Mouse (Mus musculus): Measurements from ENCODE around the gene Mylpf.

Mylpf gene

DNA sequence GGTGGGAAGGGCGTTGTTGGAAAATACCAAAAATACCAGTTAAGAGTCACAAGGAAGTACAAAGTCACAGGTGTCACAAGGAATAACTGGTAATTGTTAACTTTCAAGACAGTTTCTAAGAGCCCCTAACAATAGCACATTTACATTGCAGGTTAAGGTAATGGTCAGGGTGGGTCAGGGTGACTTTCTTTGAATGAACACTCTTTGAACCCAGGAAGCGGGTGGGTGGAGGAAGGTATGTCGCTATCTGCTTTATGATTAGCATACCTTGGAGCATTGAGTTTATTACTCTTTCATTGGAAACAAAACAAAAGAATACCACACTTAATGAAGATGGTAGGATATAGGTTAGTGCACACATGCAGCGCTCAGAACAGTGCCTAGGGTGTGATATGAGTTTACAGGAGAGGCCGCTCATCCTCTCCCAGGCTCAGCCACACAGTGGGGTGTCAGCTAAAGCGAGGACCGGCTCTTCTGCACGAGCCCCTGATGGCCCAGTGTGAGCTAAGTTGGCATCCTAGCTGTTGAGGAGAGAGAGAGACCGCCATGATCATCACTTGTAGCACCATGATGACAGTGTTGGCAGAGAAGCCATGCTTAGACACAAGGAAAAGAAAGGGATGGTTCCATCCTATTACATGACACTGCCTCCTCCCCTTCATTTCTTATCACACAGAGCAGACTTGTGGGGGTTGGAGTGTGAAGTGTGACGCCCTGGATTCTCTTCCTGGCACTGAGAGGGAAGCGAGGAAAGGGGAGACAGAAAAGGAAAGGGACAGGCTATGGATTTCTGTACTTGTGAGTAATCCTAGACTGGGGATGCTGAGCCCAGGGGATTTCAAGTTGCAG is 16.7 kb downstream of the Mylpf start:
- 74% methylated on average over 11 of the region's 11 CpGs for WGBS

DNA sequence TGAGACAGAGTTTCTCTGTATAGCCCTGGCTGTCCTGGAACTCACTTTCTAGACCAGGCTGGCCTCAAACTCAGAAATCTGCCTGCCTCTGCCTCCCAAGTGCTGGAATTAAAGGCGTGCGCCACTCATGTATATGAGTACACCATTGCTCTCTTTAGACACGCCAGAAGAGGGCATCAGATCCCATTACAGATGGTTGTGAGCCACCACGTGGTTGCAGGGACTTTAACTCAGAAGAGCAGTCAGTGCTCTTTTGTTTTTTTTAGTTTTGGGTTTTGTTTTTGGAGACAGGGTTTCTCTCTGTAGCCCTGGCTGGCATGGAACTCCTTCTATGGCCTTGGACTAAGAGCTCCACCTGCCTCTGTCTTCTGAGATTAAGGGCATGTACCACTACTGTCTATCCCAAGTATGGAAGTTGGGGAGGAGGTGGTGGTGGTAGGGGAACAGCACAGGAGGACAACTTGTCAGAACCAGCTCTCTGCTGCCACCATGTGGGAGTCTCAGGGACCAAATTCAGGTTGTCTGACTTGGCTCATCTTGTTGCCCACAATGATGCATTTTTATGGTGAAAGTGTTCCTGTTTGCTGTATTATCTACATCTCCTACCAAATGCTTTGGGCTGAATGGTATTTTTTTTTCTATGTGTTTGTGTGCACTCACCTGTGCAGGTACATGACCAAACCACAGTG is 20.1 kb downstream of the Mylpf start:
- WGBS, result 54% methylated on average over 4 of the region's 4 CpGs

- WGBS, result 33% methylated on average over 3 of the region's 3 CpGs
Measured at GRCm38 (mm10) chr7:127231376-127231775, 22.7 kb downstream of the Mylpf start.

- 4% methylated on average over 20 of the region's 20 CpGs for WGBS
Measured at GRCm38 (mm10) chr7:127231826-127232621, 23.3 kb downstream of the Mylpf start.

DNA sequence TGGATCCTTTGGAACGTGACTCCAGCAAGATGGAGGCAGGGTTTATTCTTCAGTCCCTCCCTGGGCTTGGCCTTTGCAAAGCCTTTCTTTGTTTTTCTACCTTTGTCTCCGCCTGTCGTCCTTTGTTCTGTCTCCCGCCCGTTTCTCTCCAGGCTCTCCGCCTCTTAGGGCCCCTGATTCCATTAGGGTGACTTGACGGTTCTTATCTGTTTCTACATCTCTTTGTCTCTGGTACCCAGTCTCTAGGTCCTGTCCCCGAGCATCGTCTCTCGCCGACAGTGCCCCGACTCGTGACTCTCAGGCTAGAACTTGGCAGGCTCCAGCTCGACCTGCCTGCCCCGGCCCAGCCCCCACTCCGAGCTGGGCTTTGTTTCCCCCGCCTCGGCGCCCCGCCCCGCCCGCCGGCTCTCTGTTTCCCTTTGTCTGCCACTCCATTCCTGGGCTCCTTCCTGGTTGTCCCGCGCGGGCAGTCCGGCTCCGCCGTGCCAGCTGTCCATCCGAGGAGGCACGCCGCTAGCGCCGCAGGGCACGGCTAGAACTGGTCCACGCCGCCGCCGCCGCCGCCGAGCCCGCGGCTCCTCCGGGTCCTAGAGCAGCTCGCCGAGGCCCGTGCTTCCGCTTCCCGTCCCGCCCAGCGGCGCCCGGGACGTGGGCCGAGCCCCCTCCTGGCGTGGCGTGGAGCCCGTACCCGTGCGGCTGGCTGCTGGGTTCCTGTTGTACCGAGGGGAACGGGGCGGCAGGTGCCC is 24.1 kb downstream of the Mylpf start, which contains the start of the genes Zfp553 and Sept1:
Zfp553 (plus strand) TSS at position 440 of the 746 bp plus-strand sequence.
Sept1 (minus strand) TSS at position 509 of the 746 bp plus-strand sequence.
- under 1% methylated on average over 64 of the region's 64 CpGs for WGBS

DNA sequence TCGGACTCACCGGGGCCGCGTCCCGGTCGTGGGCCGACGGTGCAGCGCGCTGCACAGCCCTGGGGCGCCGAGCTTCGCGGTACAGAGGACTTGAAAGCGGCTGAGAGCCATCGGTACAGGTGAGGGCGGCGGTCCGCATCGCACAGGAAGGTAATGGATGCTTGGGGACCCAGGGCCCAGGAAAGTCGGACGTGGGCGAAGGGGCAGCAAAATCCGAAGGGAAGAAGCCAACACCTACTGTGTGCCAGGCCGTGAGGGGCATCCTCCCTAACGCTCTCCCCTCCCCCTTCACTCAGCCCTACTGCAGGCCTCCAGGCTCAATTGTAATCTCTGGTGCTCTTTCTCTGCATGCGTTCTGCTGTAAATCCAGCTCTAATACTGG is 24.7 kb downstream of the Mylpf start:
- WGBS, result under 1% methylated on average over 27 of the region's 27 CpGs

- WGBS, result 3% methylated on average over 9 of the region's 9 CpGs
Measured at GRCm38 (mm10) chr7:127233765-127234164, 25.1 kb downstream of the Mylpf start.

DNA sequence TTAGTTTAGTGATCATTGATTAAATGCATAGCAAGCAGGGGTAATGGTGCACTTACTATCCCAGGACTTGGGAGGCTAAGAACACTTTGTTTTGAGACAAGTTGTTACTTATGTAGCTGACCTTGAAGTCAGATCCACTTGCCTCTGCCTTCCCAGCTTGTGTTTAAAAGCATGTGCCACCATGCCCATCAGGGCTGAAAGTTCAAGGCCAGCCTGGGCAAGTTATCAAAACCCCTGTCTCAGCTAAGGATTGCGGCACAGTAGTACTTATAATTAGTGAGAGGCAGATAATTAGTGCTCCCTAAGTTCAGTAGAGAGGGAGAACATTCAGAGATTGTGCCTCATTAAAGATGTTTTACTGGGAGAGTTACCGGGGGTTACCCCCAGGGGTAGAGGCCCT is 26.1 kb downstream of the Mylpf start:
- 75% methylated on average over 2 of the region's 2 CpGs for whole genome bisulfite sequencing

DNA sequence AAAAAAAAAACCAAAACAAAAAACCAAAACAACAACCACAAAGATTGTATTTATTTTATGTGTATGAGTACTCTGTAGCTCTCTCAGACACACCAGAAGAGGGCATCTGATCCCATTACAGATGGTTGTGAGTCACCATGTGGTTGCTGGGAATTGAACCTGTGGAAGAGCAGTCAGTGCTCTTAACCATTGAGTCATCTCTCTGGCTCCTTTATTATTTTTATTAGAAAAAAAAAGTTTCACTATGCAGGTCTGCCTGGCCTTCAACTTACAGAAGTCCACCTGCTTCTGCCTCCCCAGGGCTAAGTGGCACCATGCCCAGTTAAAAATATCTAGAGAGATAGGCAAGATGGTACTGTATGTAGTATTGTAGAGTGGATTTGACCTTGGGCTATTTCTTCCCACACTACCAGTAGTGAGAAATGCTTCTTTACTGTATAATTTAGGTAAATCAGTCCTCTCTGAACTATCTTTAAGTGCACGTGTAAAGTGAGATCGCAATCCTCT is 34.7 kb downstream of the Mylpf start:
- WGBS, result 17% methylated on average over 2 of the region's 2 CpGs

- under 1% methylated on average over 56 of the region's 56 CpGs for WGBS
Measured at GRCm38 (mm10) chr7:127243870-127244657, 35.4 kb downstream of the Mylpf start, which contains the start of gene Zfp771. TSS of gene Zfp771 (plus strand) at chr7:127244274.

DNA sequence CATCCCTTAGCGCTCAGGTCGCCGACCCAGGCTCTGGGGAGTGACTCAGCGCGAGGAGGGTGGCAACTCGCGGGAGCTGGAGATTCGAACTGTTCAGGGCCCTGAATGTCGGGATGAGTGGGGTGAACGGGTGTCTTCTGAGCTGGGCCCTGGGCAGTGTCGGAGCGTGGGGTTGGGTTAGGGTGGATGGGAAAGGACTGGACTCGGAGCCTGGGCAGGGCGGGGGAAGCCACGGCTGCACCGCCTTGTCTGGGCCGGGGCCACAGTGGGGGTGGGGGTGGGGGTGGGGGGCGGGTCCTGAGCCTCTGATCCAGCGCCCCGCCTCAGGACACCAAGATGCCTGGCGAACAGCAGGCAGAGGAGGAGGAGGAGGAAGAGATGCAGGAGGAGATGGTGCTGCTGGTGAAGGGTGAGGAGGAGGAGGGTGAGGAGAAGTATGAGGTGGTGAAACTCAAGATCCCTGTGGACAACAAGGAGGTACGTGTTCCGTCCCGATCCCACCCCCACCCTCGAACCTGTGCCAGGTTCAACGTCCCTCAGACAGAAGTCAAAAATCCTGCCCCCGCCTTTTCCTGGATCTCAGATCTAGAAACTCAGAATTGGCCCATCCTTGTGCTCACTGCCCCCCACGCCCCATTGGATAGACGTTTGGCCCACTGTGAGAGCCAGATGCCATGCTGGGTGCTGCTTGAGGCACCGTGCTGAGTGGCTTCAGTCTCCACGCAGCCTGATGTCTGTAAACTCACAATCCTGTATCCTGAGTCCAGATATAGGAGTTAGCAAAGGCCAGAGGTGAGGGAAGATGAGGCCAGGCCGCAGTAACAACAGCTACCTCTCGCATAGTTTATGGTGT is 36.2 kb downstream of the Mylpf start:
- 5% methylated on average over 32 of the region's 33 CpGs for WGBS

DNA sequence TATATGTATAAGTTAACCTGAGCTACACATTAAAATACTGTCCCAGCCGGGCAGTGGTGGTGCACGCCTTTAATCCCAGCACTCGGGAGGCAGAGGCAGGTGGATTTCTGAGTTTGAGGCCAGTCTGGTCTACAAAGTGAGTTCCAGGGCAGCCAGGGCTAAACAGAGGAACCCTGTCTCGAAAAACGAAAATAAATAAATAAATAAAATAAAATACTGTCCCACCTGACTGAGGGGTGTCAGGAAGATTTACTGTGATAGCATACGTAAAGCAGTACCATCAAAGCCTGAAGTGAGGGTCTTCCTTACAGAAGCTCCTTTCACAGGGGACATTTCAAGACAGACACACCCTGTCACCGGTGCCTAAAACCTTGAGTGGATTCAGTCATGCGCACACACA is 41.8 kb downstream of the Mylpf start:
- WGBS, result 85% methylated on average over 8 of the region's 8 CpGs

DNA sequence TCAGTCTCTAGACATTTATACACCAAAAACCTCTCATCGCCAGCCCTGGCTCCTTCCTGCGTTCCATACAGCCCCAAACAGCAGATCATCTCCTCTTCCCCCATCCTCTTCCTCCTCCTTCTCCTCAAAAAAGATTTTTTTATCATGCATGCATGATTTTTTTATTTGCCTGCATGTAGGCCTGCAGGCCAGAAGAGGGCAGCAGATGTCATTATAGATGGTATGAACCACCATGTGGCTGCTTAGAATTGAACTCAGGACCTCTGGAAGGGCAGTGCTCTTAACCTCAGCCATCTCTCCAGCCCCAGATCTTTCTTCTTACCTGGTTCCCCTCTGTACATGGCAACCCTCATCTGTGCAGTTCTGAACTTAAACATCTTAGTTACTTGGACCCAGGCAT is 43.7 kb downstream of the Mylpf start:
- WGBS, result 46% methylated on average over 2 of the region's 2 CpGs

DNA sequence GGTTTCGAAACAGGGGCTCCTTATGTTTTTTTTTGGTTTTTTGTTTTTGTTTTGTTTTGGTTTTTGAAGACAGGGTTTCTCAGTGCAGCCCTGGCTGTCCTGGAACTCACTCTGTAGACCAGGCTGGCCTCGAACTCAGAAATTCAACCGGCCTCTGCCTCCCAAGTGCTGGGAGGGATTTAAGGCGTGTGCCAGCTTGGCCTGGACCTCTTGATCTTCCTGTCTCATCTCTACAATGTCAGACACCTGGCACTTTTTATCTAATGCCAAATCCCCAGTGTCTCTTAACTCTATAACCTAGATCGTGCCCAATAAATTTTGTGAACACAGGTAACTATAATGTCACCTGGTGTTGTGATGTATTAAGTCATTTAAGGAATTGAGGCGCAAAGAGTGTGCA is 44.7 kb downstream of the Mylpf start:
- 70% methylated on average over 6 of the region's 6 CpGs for WGBS

GRCm38 (mm10) chr7:127253821-127254769 is 45.4 kb downstream of the Mylpf start:
- WGBS, result under 1% methylated on average over 136 of the region's 136 CpGs

- 27% methylated on average over 4 of the region's 4 CpGs for WGBS
Measured at GRCm38 (mm10) chr7:127255008-127255407, 46.3 kb downstream of the Mylpf start.

- WGBS, result 85% methylated on average over 2 of the region's 2 CpGs
Measured at GRCm38 (mm10) chr7:127255965-127256364, 47.3 kb downstream of the Mylpf start.

GRCm38 (mm10) chr7:127256518-127256917 is 47.8 kb downstream of the Mylpf start:
- WGBS, result 82% methylated on average over 5 of the region's 5 CpGs
